Mouse (Mus musculus): ENCODE data around the gene Pprc1. TPM values are rescaled to one million over a fixed set of nuclear protein-coding genes. Genes with fewer than 3 reads are reported as not detected.

The Pprc1 gene
- polyA plus RNA-seq, 1 experiment from 2014 or later, result 42.6 TPM

GRCm38 (mm10) chr19:46074266-46074665, 29.6 kb downstream of the Pprc1 start:
- peaks cover 61% of the 10 kb centered on the region for H3K36me3 ChIP-seq
- no peak overlapping the region for H3K4me2 ChIP-seq (replicated peaks)
- no peak overlapping the region for H3K4me3 ChIP-seq
- ATAC-seq (ENCODE audit: low FRiP score, low read depth), result no peak
- no peaks in the 10 kb centered on the region for H3K9me3 ChIP-seq
- H3K4me1 ChIP-seq, result peaks cover 13% of the 10 kb centered on the region
- H3K27me3 ChIP-seq, result no peaks in the 10 kb centered on the region
- no peak overlapping the region for H3K9ac ChIP-seq
- H3K27ac ChIP-seq, result no peak overlapping the region
- WGBS, result 94% methylated on average over 5 of the region's 5 CpGs

GRCm38 (mm10) chr19:46075616-46076607, 31.2 kb downstream of the Pprc1 start, which contains the start of gene Nolc1:
Gene Nolc1 (plus strand): TSS chr19:46075863.
- peak within 1 kb of the TSS; percentile 87 for H3K4me3 ChIP-seq
- H3K9ac ChIP-seq, result peak within 1 kb of the TSS; percentile 82
- WGBS, result under 1% methylated on average over 66 of the region's 66 CpGs
- H3K9me3 ChIP-seq, result no peaks in the 10 kb centered on the region
- H3K36me3 ChIP-seq, result peaks cover 62% of the 10 kb centered on the region
- H3K4me2 ChIP-seq (replicated peaks), result peak within 1 kb of the TSS; percentile 90
- peak within 1 kb of the TSS; percentile 61 for H3K27ac ChIP-seq
- peaks cover 13% of the 10 kb centered on the region for H3K4me1 ChIP-seq
- ATAC-seq (ENCODE audit: low FRiP score, low read depth), result peak; percentile 97
- H3K27me3 ChIP-seq, result no peaks in the 10 kb centered on the region

GRCm38 (mm10) chr19:46078535-46078934, 33.8 kb downstream of the Pprc1 start:
- Histone ChIP-seq H3K9me3 (no peaks in the 10 kb centered on the region), H3K27me3 (no peaks in the 10 kb centered on the region), H3K36me3 (peaks cover 62% of the 10 kb centered on the region), H3K4me1 (peaks cover 13% of the 10 kb centered on the region), H3K9ac (no peak overlapping the region), H3K4me3 (no peak overlapping the region), H3K27ac (no peak overlapping the region), H3K4me2 (replicated peaks) (no peak overlapping the region)
- WGBS, result 57% methylated on average over 3 of the region's 3 CpGs
- no peak for ATAC-seq (ENCODE audit: low FRiP score, low read depth)

DNA sequence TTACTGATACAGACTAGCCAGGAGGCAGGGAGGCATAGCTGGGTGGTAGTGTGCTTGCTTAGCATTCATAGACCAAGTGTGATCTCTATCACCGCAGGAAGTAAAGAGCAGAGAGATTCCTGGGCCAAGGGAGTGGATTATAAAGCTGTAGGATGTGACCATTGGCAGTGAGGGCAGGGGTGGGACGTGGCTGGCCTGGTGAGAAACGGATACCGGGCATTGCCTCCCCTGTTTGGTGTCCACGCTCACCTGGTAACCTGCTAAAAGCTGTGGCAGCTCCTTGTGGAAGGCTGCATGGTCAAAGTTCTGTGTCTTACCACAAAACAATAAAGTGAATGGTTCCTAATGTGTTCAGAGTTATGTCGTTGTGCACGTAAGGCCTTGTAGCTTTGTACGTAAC, 40.5 kb downstream of the Pprc1 start:
- H3K27me3 ChIP-seq, result no peaks in the 10 kb centered on the region
- ATAC-seq (ENCODE audit: low FRiP score, low read depth), result no peak
- 95% methylated on average over 8 of the region's 8 CpGs for WGBS
- peaks cover 59% of the 10 kb centered on the region for H3K36me3 ChIP-seq
- H3K27ac ChIP-seq, result no peak overlapping the region
- no peaks in the 10 kb centered on the region for H3K4me1 ChIP-seq
- no peak overlapping the region for H3K9ac ChIP-seq
- no peak overlapping the region for H3K4me2 ChIP-seq (replicated peaks)
- H3K9me3 ChIP-seq, result no peaks in the 10 kb centered on the region
- no peak overlapping the region for H3K4me3 ChIP-seq

GRCm38 (mm10) chr19:46086337-46086736, 41.7 kb downstream of the Pprc1 start:
- Histone ChIP-seq H3K27ac (no peak overlapping the region), H3K9me3 (no peaks in the 10 kb centered on the region), H3K4me1 (no peaks in the 10 kb centered on the region), H3K9ac (no peak overlapping the region), H3K36me3 (peaks cover 48% of the 10 kb centered on the region), H3K27me3 (no peaks in the 10 kb centered on the region), H3K4me3 (no peak overlapping the region), H3K4me2 (replicated peaks) (no peak overlapping the region)
- WGBS, result 58% methylated on average over 3 of the region's 3 CpGs
- ATAC-seq (ENCODE audit: low FRiP score, low read depth), result no peak

- Histone ChIP-seq H3K4me1 (no peaks in the 10 kb centered on the region), H3K27ac (no peak overlapping the region), H3K36me3 (peaks cover 32% of the 10 kb centered on the region), H3K27me3 (no peaks in the 10 kb centered on the region), H3K9me3 (no peaks in the 10 kb centered on the region), H3K4me3 (no peak overlapping the region), H3K9ac (no peak overlapping the region), H3K4me2 (replicated peaks) (no peak overlapping the region)
- 79% methylated on average over 7 of the region's 7 CpGs for WGBS
- no peak for ATAC-seq (ENCODE audit: low FRiP score, low read depth)
Observed at GRCm38 (mm10) chr19:46087871-46088270, 43.2 kb downstream of the Pprc1 start.

DNA sequence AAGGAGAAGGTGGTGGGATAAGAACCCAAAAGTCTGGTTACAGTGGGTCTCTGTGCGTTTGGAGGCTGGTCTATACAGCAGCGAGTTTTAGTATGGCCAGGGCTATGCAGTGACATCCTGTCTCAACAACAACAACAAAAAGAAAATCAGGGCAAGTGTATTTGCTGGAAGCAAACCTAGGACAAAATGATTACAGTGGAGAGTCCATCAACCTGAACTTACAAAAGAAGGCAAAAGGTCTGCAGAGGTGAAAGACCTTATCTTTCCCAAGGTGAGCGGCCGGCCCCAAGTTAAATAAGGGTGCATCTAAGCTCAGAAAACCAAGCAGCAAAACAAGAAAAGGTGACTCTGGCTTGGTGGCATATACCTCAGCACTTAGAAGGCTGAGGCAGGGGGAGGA, 47.0 kb downstream of the Pprc1 start:
- no peak overlapping the region for H3K4me3 ChIP-seq
- WGBS, result 88% methylated on average over 4 of the region's 4 CpGs
- H3K36me3 ChIP-seq, result no peaks in the 10 kb centered on the region
- peaks cover 3% of the 10 kb centered on the region; the same call in 1 of the 2 replicates for H3K9me3 ChIP-seq
- no peak overlapping the region for H3K9ac ChIP-seq
- H3K27me3 ChIP-seq, result no peaks in the 10 kb centered on the region
- H3K27ac ChIP-seq, result no peak overlapping the region
- ATAC-seq (ENCODE audit: low FRiP score, low read depth), result no peak
- H3K4me1 ChIP-seq, result no peaks in the 10 kb centered on the region
- H3K4me2 ChIP-seq (replicated peaks), result no peak overlapping the region

GRCm38 (mm10) chr19:46094144-46094543, 49.5 kb downstream of the Pprc1 start:
- Histone ChIP-seq H3K9ac (no peak overlapping the region), H3K4me1 (no peaks in the 10 kb centered on the region), H3K36me3 (no peaks in the 10 kb centered on the region), H3K4me3 (no peak overlapping the region), H3K4me2 (replicated peaks) (no peak overlapping the region), H3K27me3 (no peaks in the 10 kb centered on the region), H3K27ac (no peak overlapping the region), H3K9me3 (peaks cover 3% of the 10 kb centered on the region; the same call in 1 of the 2 replicates)
- ATAC-seq (ENCODE audit: low FRiP score, low read depth), result no peak
- WGBS, result 83% methylated on average over 2 of the region's 2 CpGs

DNA sequence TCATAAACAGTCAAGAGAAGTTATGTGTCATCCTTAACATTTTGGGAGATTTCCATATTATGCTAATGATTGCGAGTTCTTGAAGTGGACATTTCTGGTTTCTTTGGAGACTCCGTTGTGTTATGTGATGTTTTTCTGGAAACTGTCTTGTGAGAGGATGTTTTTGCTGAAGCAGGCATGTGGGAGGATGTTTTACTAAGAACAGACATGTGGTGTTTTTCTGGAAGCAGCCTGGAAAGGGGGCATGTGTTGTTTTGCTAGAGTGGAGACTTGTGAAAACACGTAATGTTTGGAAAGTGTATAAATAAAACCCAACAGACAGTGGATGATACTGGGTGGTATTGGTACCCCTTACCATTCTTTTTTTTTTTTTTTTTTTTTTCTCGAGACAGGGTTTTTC, 50.6 kb downstream of the Pprc1 start:
- no peak overlapping the region for H3K9ac ChIP-seq
- no peaks in the 10 kb centered on the region for H3K36me3 ChIP-seq
- peaks cover 3% of the 10 kb centered on the region; the same call in 1 of the 2 replicates for H3K9me3 ChIP-seq
- 84% methylated on average over 4 of the region's 4 CpGs for WGBS
- no peak for ATAC-seq (ENCODE audit: low FRiP score, low read depth)
- H3K4me2 ChIP-seq (replicated peaks), result no peak overlapping the region
- H3K27ac ChIP-seq, result no peak overlapping the region
- no peaks in the 10 kb centered on the region for H3K27me3 ChIP-seq
- H3K4me1 ChIP-seq, result no peaks in the 10 kb centered on the region
- H3K4me3 ChIP-seq, result no peak overlapping the region

DNA sequence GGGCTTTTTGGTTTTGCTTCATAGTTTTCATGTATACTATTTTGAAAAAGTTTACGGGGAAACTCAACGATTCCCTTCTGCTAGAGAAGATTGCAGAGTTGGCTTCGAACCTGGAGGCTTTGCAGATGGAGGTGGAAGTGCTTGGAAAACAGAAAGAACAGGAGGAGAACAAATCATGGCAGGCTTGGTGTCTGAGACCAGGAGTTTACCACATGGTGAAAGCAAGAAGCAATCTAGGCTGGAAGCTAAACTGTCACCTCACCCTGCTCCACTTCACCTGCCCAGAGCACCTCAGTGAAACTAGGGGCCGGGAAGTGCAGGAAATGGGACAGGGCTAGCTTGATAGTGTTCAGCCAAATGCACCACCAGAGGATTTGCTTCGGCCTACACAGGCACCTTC, 51.7 kb downstream of the Pprc1 start:
- Histone ChIP-seq H3K36me3 (no peaks in the 10 kb centered on the region), H3K9ac (no peak overlapping the region), H3K4me3 (no peak overlapping the region), H3K9me3 (peaks cover 3% of the 10 kb centered on the region; the same call in 1 of the 2 replicates), H3K27ac (no peak overlapping the region), H3K4me1 (no peaks in the 10 kb centered on the region), H3K4me2 (replicated peaks) (no peak overlapping the region), H3K27me3 (no peaks in the 10 kb centered on the region)
- ATAC-seq (ENCODE audit: low FRiP score, low read depth), result no peak
- 87% methylated on average over 5 of the region's 5 CpGs for WGBS

DNA sequence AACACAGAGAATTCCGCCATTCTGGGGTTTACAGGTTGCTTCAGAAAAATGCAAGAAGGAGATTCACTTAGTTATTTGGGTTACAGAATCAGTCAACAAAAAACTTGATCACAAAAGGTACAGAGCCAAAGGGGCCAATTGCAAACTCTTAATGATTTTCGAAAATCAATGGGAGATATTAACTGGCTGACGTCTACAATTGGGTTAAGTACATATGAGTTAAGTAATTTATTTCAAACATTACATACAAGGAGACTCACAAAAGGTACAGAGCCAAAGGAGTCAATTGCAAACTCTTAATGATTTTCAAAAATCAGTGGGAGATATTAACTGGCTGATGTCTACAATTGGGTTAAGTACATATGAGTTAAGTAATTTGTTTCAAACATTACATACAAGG, 54.9 kb downstream of the Pprc1 start:
- no peak overlapping the region for H3K9ac ChIP-seq

GRCm38 (mm10) chr19:46103437-46104186, 58.9 kb downstream of the Pprc1 start:
- no peak overlapping the region for H3K4me2 ChIP-seq (replicated peaks)
- H3K9ac ChIP-seq, result no peak overlapping the region
- H3K36me3 ChIP-seq, result no peaks in the 10 kb centered on the region
- no peaks in the 10 kb centered on the region for H3K27me3 ChIP-seq
- no peak overlapping the region for H3K4me3 ChIP-seq
- H3K4me1 ChIP-seq, result no peaks in the 10 kb centered on the region
- H3K27ac ChIP-seq, result no peak overlapping the region
- WGBS, result 88% methylated on average over 6 of the region's 6 CpGs
- ATAC-seq (ENCODE audit: low FRiP score, low read depth), result no peak
- no peaks in the 10 kb centered on the region for H3K9me3 ChIP-seq

More for the DNA sequence above, 54.9 kb downstream of the Pprc1 start:
- no peak overlapping the region for H3K27ac ChIP-seq
- WGBS, result 90% methylated on average over 3 of the region's 3 CpGs
- H3K27me3 ChIP-seq, result no peaks in the 10 kb centered on the region
- H3K36me3 ChIP-seq, result no peaks in the 10 kb centered on the region
- no peaks in the 10 kb centered on the region for H3K9me3 ChIP-seq
- H3K4me2 ChIP-seq (replicated peaks), result no peak overlapping the region
- no peak overlapping the region for H3K4me3 ChIP-seq
- no peaks in the 10 kb centered on the region for H3K4me1 ChIP-seq
- no peak for ATAC-seq (ENCODE audit: low FRiP score, low read depth)
